Mouse (Mus musculus) bone marrow, adult 2 months (tissue): Measurements from ENCODE around the gene Msh4.

Experiments used
- CTCF ChIP-seq: fragments of 200-500 bp; IDR thresholded peaks from 2 replicates; pipeline ENCODE4 v1.5.1; 2011; ENCODE audit warnings: low read length, control low read depth; ENCODE audit not compliant: control insufficient read depth, insufficient read depth
- POLR2A ChIP-seq: fragments of 200-500 bp; IDR thresholded peaks from 2 replicates; pipeline ENCODE4 v1.6.1; 2011; ENCODE audit warnings: low read depth, mild to moderate bottlenecking, control low read depth, low read length, borderline replicate concordance; ENCODE audit not compliant: control insufficient read depth

GRCm38 (mm10) chr3:153835455-153836086, 70.4 kb downstream of the Msh4 start:
- TF ChIP-seq CTCF (peak; percentile 96), POLR2A (no peak)
